Mouse (Mus musculus): ENCODE data around the gene Ablim1.
"Not testable (repeated sequence)": the region's sequence is repeated elsewhere in the genome, so short reads cannot be mapped to it uniquely, and the experiment has no call there.

Gene Ablim1

GRCm38 (mm10) chr19:57151504-57151903 lies 163.2 kb downstream of the Ablim1 start:
- no peak for DNase-seq (ENCODE audit: low read depth)

- no peak for DNase-seq (ENCODE audit: low read depth)
Measured at GRCm38 (mm10) chr19:57150275-57150674, 164.4 kb downstream of the Ablim1 start.

- DNase-seq (ENCODE audit: low read depth) = no peak
Measured at GRCm38 (mm10) chr19:57147746-57148145, 167.0 kb downstream of the Ablim1 start.

DNA sequence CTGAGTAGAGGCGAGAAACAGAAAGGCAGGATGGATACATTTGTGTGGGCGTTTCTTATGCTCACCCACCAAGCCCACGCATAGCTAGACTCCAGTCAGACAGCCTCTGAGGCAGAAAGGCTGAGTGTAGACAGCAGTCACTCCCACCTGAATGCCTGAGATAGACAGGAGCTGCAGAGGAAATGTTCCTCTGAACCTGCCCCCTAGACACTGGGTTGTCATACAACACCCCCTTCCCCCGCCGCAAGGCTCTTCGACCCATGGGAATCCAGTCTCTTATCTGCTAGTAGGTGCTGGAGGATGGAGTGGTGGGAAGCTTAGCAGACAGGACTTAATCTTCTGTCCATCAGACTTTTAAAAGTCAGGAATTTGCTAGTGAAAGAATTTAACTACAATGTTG lies 167.8 kb downstream of the Ablim1 start:
- no peak for DNase-seq (ENCODE audit: low read depth)

GRCm38 (mm10) chr19:57143646-57144045 lies 171.1 kb downstream of the Ablim1 start:
- no peak for DNase-seq (ENCODE audit: low read depth)

- no peak for DNase-seq (ENCODE audit: low read depth)
Measured at GRCm38 (mm10) chr19:57141756-57142461, 172.8 kb downstream of the Ablim1 start.

GRCm38 (mm10) chr19:57140874-57141273 lies 173.8 kb downstream of the Ablim1 start:
- DNase-seq (ENCODE audit: low read depth) = no peak

DNA sequence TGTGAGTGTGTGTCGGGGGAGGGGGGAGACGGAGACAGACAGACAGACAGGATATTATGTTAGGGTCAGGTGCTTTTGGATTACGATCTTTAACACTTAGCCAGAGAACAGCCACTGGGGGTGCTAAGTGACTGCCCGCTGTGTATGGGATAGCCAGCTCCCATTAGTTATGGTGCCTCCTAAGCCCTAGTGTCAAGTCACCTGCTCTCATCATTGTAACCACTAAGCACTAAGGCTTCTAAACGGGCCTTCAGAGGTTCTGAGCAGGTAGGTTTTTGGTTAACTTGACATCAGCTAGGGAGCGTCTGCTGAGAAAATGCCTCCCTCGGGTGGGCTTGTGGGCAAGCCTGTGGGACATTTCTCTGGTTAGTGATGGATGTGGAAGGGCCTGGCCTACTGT lies 174.6 kb downstream of the Ablim1 start:
- no peak for DNase-seq (ENCODE audit: low read depth)

DNA sequence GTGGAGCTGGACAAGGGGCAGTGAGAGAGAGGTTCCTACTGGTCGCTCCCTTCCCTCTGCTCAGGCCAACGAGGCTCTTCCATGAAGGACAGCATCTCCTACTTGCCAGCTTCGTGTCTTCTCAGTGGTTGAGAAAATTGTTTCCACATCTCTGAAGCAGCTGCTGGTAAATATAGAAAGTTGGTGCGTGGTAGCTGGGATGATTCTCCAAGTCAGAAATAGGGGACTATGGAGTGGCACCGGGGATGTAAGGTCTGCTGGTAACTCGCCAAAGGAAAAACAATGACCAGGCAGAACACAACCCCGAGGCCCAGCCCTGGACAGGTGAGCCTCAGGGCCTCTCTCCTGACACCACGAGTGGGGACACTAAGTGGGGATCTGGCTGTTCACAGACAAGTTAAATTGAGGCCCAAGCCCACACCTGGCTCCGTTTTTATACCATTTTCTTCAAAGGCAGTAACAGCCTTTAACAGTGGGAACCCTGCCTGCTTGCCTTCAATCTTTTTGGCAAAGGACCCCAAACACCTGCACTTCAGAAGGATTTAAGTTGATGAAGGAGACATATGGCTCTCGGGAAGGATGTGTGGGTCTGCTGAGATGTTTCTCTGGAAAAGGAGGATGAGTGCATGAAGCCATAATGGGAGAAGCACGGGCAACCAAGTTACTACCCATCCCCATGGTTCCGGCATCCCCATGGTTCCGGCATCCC lies 175.7 kb downstream of the Ablim1 start:
- no peak for DNase-seq (ENCODE audit: low read depth)

- no peak for DNase-seq (ENCODE audit: low read depth)
Measured at GRCm38 (mm10) chr19:57138469-57138868, 176.2 kb downstream of the Ablim1 start.

DNA sequence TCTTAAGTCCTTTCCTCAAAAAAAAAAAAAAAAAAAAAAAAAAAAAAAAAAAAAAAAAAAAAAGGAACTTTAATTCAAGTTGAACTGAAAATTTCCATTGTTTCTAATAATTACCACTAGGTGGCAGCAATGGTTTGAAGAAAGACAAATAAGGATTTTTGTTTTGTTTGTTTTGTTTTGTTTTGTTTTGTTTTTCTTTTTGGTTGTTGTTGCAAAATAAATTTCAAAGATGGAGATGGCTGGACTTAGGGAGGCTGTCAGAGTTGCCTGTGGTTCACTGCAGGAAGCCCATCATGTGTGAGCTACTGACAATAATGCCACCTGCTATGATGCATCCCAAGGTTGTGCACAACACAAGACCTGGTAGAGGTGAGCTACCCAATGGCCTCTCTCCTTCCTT lies 176.7 kb downstream of the Ablim1 start:
- no peak for DNase-seq (ENCODE audit: low read depth)

DNA sequence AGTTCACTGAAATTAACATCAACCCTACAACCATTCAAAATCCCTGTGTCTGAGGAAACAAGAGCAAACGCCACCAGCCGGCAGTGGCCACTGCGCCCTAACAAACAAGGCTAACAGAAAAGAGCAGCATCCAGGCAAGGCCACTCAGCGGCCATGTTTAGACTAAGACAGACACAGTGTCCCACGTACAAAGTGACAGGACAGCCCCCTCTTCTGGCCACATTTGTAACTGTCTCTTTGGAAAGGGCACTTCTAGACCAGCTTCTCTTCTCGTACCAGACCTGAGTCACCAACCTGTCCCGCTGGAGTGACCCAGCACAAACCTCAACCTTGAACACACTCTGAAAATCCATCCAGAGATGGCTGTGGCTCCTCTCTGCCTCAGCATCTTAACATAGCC lies 178.5 kb downstream of the Ablim1 start:
- no peak for DNase-seq (ENCODE audit: low read depth)

DNA sequence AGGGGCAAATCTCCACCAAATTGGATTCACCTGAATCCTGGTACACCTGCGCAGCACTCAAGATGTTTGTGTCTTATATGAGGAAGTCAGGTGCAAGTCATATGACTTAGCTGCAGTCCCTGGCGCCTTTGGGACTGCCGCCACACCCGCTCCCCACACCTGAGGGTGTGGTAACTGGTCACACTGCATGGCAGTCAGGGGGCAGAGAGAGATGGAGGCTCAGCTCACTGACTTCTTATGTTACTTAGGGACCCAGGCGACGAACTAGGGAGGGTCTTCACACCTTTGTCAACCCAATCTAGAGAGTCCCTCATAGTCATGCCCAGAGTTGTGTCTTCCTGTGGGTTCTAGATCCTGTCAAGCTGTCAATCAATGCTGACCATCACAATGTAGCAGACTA lies 179.1 kb downstream of the Ablim1 start:
- not testable (repeated sequence) for DNase-seq (ENCODE audit: low read depth)

GRCm38 (mm10) chr19:57134654-57135348 lies 179.9 kb downstream of the Ablim1 start:
- no peak for DNase-seq (ENCODE audit: low read depth)

DNA sequence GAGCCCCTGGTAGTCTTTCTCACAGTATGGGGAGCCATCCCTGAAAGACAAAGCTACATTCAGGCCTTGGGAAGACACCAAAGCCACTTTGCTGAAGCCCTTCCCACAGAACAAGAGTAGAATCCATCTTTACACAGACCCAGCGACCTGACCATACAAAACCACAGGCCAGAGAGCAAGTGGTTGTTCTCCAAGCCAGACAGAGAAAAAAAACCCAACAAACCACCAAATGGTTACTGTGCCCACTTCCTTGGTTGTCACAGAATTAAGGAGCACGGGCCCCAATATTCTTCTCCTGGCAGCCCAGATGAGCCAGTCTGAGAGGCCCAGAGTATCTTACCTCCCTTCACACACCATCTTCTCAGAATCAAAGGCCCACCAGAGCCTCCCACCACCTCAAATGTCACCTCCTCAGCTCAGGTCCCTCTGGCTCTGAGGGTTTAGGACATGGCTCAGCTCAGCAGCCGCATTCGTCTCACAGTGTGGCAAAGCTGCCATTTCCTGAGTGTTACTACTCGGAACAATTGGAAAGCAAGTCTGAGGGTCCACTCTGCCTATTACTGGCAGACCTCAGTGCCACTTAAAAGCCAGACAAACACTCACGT lies 181.7 kb downstream of the Ablim1 start:
- DNase-seq (ENCODE audit: low read depth) = no peak

DNA sequence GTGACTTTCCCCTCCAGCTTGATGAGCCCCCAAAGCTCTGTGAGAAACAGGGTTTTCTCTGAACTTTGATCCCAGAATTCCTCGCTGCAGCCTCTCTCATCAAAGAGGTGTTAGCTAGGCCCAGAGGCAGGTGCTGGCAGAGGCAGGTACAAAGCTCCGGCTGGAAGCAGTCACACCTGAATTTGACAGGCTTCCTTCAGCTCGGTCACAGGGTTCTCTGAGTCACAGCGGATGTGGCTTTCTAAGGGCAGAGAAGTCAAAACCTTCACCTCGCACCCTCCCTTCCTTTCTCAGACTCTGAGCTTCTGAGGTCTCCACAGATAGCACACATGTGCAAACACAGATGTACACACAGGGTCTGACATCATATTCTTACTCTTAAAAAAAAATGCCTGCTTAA lies 182.4 kb downstream of the Ablim1 start:
- no peak for DNase-seq (ENCODE audit: low read depth)

GRCm38 (mm10) chr19:57131366-57131765 lies 183.4 kb downstream of the Ablim1 start:
- no peak for DNase-seq (ENCODE audit: low read depth)

- DNase-seq (ENCODE audit: low read depth) = no peak
Measured at GRCm38 (mm10) chr19:57130591-57130990, 184.1 kb downstream of the Ablim1 start.

DNA sequence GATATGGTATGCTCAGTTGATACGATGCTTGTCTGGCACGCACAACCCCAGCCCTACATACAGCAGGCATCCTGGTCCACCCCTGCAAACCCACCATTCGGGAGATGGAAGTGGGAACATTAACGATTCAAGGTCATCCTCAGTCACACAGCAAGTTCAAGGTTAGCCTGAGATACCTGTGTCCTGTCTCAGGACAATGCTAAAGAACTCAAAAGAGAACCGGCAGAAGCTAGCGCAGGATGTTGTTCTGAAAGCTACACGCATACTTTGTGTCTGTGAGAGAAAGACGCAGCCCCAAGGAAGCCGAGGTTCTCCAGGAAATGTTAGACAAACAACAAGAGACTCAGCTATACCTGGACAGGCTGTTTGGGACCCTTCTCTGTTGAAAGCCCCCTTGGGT lies 185.0 kb downstream of the Ablim1 start:
- DNase-seq (ENCODE audit: low read depth) = no peak

DNA sequence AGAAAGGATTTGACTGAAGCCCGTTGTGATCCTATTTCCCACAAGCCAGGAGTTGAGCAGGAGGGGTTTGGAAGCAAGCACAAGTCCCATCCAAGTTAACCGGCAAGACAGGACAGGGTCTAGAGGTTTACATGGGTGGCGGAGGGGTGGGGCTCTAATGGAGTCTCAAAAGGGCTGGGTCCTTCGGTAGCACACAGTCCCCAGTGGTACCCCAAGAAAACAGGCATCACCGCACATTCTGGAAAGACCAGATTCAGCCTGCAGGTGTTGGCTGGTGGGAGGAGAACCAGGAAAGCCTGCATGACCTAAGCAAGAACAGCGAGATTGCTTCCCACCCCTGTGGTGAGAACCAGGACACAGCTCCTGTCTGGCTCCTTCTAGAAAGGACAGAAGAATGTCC lies 186.7 kb downstream of the Ablim1 start:
- no peak for DNase-seq (ENCODE audit: low read depth)

DNA sequence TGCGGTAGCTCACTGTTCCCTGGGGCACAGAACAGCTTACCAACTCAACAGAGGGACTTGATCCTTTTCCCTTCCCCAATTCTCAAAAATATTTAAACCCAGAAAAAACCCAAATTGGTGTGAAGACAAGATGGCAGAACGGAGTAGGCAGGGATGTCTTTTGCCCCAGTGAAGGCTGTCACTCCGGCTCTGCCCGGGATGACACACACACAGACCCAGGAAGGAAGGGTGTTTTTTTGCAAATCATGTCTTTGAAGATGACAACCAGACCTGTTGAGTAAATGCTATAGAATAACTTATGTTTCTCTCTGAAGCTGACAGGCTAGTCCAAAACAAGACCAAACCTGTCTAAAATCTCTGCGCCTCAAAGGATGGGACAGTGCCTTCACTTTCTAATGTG lies 187.2 kb downstream of the Ablim1 start:
- no peak for DNase-seq (ENCODE audit: low read depth)

DNA sequence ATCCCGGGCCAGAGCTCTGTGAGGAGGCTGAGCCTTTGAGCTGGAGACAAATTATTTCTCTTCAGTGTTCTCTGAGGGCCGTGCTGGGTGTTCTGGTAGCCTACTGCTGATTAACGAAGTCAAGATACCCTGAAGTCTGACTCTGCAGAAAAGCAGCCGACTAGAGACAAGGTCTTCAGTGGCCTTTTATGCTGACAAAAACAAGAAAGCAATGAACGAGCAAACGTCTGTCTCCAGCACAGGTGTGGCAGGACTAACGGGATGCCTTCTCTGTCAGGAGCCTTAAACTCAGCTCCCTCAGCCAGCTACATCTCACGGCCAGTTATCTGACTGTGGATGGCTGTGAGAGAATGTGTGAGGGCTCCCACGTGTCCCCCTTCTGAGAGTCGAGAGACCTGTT lies 187.8 kb downstream of the Ablim1 start:
- no peak for DNase-seq (ENCODE audit: low read depth)

DNA sequence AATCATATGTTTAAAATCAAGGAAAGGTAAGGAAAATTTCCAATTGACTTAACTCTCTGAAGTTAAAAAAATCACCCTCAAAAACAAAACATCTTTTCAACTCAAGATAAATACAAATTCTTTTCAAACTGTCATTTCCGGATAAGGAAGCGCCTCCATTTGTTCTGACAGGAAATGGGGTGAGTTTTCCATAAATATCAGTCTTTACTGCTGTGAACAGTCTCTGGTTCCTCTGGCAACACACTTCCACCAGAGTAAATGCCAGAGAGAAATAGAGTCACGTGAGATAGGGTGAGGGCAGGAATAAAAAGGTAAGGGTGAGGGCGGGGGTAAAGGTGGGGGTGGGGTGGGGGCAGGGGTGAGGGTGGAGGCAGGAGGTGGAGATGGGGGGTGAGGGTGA lies 189.8 kb downstream of the Ablim1 start:
- no peak for DNase-seq (ENCODE audit: low read depth)

All from fibroblast of lung, adult 2 months (primary cell).